Mouse (Mus musculus) thymus, adult 18-20 months (tissue): ENCODE results near the gene B230219D22Rik.
"Not testable (repeated sequence)": the region's sequence is repeated elsewhere in the genome, so short reads cannot be mapped to it uniquely, and the experiment has no call there.

Source experiments
- DNase-seq, 2 experiments: peaks; one replicate each; pipeline ENCODE4 v3.0.0; 2022; ENCODE audit warnings: mixed read lengths in 2 of 2

Gene B230219D22Rik

DNA sequence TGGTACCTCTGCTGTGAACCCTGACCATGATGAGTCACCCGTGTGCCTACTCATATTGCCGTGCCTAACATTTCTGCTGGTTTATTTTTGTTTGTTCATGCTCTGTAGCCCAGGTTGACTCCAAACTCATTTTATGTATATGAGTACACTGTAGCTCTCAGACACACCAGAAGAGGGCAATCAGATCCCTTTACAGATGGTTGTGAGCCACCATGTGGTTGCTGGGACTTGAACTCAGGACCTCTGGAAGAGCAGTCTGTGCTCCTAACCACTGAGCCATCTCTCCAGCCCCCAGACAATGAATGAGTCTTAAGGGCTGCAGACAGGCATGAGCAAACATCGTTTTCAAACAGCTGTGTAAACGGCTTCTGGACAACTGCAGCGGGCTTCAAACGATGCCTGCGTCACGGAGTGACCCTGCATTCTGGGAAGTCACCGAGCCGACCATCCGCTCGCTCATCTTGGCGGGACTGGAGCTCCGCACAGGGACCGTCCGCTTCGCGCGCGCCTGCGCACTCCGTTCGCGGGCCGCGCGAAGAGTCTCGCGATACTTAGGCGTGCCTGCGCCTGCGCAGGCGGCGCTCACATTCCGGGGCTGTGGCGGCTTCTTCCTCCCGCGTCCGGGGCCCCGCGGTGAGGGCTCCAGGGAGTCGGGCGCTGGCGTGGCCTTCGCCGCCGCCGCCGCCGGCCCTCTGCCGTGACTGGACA is at the start of gene B230219D22Rik:
B230219D22Rik (plus strand) TSS at position 590 of the 708 bp plus-strand sequence.
- DNase-seq = peak; percentile 80

- no peak for DNase-seq
Observed at GRCm38 (mm10) chr13:55644525-55644924, 48.4 kb upstream of the B230219D22Rik start.

GRCm38 (mm10) chr13:55650098-55650497 is 42.8 kb upstream of the B230219D22Rik start:
- no peak for DNase-seq

- DNase-seq = no peak
Observed at GRCm38 (mm10) chr13:55650980-55651379, 41.9 kb upstream of the B230219D22Rik start.

DNA sequence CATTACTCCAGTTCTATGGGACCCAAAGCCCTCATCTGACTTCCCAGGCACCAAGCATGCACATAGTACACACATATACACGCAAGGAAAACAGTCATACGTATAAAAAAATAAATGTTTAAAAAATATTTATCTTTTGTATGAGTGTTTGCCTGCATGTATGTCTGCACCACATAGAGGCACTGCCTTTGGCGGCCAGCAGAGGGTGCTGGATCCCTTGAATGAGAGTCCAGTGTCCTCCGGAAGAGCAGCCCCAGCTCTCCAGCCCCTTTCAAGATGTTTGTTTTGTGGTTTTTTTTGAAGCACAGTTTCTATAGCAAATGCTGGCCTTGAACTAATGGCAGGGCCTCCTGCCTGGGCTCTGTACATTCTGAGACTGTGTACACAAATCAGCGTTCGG is 24.4 kb upstream of the B230219D22Rik start:
- DNase-seq = peak; percentile 16 to 33

- no peak for DNase-seq
Observed at GRCm38 (mm10) chr13:55672711-55673110, 20.2 kb upstream of the B230219D22Rik start.

DNA sequence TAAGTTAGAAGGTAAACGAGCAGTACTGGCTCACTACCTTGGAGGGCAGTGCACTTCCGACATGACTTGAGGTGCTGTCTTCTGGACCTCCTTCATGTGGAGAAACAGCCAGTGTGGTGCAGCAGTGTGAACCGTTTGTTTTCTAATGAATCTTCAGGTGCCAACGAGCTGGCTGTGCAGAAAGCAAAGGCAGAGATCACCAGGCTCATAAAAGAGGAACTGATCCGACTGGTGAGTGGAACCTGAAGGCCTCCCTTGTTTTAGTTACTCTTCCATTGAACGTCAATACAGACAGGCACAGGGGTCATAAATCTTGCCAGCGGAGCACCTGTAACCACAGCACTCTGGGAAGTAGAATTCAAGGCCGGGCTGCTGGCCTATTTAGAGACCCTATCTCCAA is 15.6 kb upstream of the B230219D22Rik start:
- DNase-seq = no peak

- DNase-seq = no peak
Observed at GRCm38 (mm10) chr13:55682201-55682600, 10.7 kb upstream of the B230219D22Rik start.

DNA sequence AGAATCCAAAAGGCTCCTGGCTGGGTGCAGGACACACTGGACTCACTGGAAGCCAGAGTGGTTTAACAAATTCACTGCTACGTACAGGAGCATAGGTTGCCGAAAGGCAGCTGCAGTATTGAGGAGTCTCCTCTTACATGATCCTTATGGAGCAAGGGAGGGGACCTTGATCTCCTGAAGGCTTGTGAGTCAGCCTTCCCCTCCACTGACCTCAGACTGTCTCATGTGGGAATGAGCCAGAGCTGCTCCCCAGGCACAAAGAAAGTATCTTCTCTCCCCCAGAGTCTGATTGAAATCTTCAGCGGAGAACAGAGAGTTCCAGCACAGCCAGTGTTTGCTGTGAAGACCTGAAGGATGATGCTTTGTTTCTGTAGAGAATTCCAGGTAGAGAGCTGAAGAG is 9.3 kb upstream of the B230219D22Rik start:
- DNase-seq = no peak

DNA sequence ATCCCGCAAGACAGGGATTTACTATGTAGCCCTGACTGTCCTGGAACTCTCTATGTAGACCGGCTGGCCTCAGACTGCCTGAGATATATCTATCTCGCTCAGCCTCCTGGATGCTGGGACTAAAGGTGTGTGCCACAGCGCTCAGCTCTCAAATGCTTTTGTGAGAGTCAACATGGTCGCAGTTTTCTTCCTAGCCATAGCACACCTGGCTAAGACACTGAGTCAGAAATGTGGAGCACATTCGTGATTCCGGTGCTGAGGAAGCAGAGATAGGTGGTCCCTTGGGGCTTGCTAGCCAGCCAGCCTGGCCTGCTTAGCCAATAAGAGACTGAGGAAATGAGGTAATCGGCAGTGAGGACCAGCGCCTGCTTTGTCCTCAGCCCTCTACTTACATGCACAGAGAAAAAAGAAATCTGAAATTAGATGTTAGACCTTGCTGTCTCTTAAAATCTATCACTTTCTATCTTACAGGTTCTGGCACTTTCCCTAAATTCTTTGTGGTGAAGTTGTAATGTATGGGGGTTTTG is 6.8 kb upstream of the B230219D22Rik start:
- DNase-seq = no peak

DNA sequence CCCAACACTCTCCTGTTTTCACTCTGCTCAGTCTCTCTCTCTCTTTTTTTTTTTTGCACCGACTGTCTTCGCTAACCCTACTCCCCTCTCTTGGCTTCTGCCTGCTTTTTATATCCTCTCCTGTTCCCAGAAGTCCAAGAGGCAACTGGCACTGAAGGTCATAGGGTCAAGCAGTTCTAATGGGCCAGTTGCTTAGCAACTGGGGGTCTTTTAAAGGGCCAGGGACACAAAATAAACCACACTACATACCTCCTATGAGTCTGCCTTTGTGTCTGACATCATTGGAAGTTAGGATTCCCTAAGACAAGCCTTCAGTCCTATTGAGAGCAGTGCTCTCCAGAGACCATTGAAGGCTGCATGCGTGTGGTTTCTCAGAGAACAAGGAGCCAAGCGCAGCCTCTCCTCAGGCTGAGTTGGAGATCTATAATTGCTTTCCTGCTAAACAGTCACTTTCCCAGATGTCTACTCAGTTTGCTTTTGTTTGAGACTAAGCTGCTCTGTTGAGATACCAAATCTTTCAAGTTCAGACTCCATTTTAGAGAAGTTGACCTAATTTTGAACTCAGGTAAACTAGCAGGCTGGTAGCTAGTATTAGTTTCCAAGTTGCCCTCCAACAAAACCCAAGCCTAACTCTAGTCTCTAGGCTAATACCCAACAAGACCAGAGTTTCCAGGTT is 4.9 kb upstream of the B230219D22Rik start:
- DNase-seq = no peak

- peak in 1 of 2 experiments; percentile 39 for DNase-seq
Observed at GRCm38 (mm10) chr13:55693243-55693721, 358 bp downstream of the B230219D22Rik start.

DNA sequence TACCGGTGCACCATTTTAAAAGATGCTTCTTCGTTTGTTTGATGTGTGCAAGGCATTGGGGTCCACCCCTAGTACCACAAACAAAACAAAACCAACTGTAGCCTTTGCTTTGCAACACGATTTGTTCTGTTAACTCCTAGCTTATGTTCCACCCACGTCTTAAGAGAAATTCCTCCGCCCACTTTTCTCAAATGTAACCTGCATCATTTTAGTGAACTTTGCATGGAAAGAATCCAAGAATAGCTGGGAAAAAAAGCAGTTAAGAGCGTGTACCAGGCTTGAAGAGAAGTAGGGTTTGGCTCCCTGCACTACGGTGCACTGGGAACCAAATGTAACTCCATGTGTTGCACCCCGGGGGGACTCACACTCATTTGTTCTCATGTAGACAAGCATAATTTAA is 1.2 kb downstream of the B230219D22Rik start:
- no peak for DNase-seq

GRCm38 (mm10) chr13:55695989-55696388 is 3.1 kb downstream of the B230219D22Rik start:
- DNase-seq = not testable (repeated sequence)

DNA sequence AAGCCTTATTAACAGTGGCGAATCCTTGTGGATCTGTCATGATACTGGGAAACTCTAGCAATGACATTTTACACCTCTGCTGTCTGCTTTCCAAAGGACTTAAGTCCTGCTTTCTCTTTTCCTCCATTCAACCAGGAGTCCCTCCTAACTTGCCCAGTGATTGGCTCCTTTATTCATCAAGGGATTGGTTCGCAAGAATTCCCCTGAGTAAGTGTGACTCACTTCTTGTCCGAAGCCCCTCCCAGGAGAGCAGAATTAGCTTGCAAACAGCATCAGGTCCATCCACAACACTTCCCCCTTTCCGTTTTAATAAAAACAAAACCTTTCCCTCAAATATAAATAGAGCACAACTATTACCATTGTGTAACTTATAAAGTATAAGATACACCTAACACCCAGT is 11.4 kb downstream of the B230219D22Rik start:
- no peak for DNase-seq

GRCm38 (mm10) chr13:55712846-55713245 is 19.9 kb downstream of the B230219D22Rik start:
- DNase-seq = no peak

DNA sequence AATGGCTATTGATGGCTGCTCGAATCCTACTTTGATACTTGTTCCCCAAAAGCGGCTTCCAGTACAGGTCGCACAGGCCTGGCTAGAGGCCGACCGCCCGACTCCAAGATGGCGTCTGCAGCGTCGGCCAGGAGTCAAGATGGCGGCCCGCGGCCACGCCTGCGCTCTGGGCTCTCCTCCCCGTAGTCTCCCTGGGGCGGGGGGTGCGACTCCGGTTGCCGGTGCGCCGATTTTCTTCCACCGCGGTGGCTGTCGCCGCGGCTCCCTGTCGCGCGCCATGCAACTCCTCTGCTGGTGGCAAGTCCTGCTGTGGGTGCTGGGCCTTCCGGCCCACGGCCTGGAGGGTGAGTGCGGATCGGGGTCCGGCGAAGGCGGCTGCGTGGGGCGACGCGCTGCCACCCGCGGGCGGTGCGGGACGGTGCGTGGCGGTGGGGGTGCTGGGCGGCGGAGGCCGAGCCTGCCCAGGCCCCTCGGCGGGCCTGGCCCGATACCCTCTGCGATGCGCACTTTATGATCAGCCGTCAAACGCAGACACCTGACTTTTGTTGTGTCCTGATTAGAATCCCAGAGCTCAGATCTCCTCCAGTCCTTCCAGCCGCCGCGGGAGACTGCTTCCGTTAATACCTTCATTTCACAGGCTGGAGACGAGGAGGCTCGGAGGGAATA is 21.7 kb downstream of the B230219D22Rik start, which contains the start of gene Txndc15:
Txndc15 (plus strand) TSS at position 150 of the 666 bp plus-strand sequence.
- DNase-seq = peak; percentile 70 to 75

- no peak for DNase-seq
Observed at GRCm38 (mm10) chr13:55715167-55715512, 22.2 kb downstream of the B230219D22Rik start.

DNA sequence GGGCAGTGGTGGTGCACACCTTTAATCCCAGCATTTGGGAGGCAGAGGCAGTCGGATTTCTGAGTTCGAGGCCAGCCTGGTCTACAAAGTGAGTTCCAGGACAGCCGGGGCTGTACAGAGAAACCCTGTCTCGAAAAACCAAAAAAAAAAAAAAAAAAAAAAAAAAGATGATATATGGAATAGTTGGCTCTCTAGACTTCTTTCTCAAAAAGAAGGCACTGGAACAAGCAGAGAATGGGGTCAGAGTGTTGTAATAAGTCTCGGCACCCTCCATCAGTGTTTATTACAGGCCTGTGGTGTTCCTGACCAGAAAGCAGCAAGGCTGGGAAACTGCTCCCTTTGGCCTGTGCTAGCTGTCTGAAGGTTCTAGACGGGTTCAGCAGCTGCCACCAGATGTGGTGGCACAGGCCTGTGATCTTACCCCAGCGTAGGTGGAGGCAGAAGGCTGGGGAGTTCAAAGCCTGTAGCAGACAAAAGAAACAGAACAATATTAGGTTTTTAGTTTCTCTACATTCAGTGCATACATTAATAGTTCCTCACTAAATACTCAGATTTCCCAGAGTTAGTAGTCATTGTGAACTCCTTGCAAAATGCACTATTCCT is 23.1 kb downstream of the B230219D22Rik start:
- peak; percentile 12 to 43 for DNase-seq

- no peak for DNase-seq
Observed at GRCm38 (mm10) chr13:55721516-55721915, 28.6 kb downstream of the B230219D22Rik start.

- DNase-seq = no peak
Observed at GRCm38 (mm10) chr13:55721995-55722394, 29.1 kb downstream of the B230219D22Rik start.

DNA sequence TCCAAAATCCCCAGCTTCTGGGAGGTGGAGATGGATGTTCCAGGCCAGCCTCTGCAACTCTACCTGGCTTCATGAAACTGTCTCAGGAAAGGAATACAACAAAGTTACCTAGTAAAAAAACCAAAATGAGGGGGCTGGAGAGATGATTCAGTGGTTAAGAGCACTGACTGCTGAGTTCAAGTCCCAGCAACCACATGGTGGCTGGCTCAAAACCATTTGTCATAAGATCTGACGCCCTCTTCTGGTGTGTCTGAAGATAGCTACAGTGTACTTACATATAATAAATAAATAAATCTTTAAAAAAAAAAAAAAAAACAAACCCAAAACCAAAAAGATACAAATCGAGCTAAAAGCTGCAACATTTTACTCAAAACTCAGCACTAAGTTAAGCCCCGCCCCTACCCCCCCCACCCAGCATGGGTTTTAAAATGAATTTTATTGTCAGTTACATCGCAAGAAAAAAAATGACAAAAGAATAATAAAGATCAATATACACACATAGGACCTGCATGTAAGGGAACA is 33.7 kb downstream of the B230219D22Rik start:
- DNase-seq = no peak
